Mouse (Mus musculus): ENCODE data around the gene Ppfibp2. TPM values are rescaled to one million over a fixed set of nuclear protein-coding genes. Genes with fewer than 3 reads are reported as not detected.
A peak's percentile ranks its signal among the peaks of the same experiment; 100 is the strongest.

Gene Ppfibp2
- total RNA-seq, 2 experiments from 2014 or later: 6.9 TPM

GRCm38 (mm10) chr7:107651821-107652220, 56.8 kb downstream of the Ppfibp2 start:
- no peak for DNase-seq (ENCODE audit: extremely low spot score in 1 of 2, low spot score in 2 of 2)
- H3K27ac ChIP-seq: no peak overlapping the region
- no peak overlapping the region for H3K4me3 ChIP-seq
- intact Hi-C loops (cut with DNase I): no loop called here
- no peak for TF ChIP-seq CTCF (IDR thresholded peaks at IDR 0.05)

GRCm38 (mm10) chr7:107656451-107656850, 61.4 kb downstream of the Ppfibp2 start:
- TF ChIP-seq CTCF (IDR thresholded peaks at IDR 0.05): no peak
- Histone ChIP-seq H3K27ac (no peak overlapping the region), H3K4me3 (no peak overlapping the region)
- intact Hi-C loops (cut with DNase I): loop anchor here (5.0 kb wide), 1 partner anchor 59 kb away; the partner anchor contains the start of gene Ppfibp2
- no peak for DNase-seq (ENCODE audit: extremely low spot score in 1 of 2, low spot score in 2 of 2)

- intact Hi-C loops (cut with DNase I): loop anchor here (5.0 kb wide), 1 partner anchor 62 kb away; the partner anchor contains the start of gene Ppfibp2
- no peak for TF ChIP-seq CTCF (IDR thresholded peaks at IDR 0.05)
- no peak for DNase-seq (ENCODE audit: extremely low spot score in 1 of 2, low spot score in 2 of 2)
- H3K4me3 ChIP-seq: no peak overlapping the region
- H3K27ac ChIP-seq: no peak overlapping the region
Measured at GRCm38 (mm10) chr7:107659186-107659918, 64.3 kb downstream of the Ppfibp2 start.

GRCm38 (mm10) chr7:107661189-107661842, 66.3 kb downstream of the Ppfibp2 start:
- Histone ChIP-seq H3K4me3 (no peak overlapping the region), H3K27ac (no peak overlapping the region)
- DNase-seq (ENCODE audit: extremely low spot score in 1 of 2, low spot score in 2 of 2): peak; percentile 65 to 71
- TF ChIP-seq CTCF (IDR thresholded peaks at IDR 0.05): peak; percentile 88
- intact Hi-C loops (cut with DNase I): loop anchor here (2.0 to 5.0 kb wide), 3 partner anchors 47 to 116 kb away; no protein-coding TSS in a partner anchor

GRCm38 (mm10) chr7:107661843-107662281, 66.9 kb downstream of the Ppfibp2 start:
- Histone ChIP-seq H3K27ac (no peak overlapping the region), H3K4me3 (no peak overlapping the region)
- TF ChIP-seq CTCF (IDR thresholded peaks at IDR 0.05): no peak
- intact Hi-C loops (cut with DNase I): loop anchor here (2.0 to 5.0 kb wide), 3 partner anchors 47 to 115 kb away; no protein-coding TSS in a partner anchor
- DNase-seq (ENCODE audit: extremely low spot score in 1 of 2, low spot score in 2 of 2): no peak

GRCm38 (mm10) chr7:107663621-107664020, 68.6 kb downstream of the Ppfibp2 start:
- no peak overlapping the region for H3K27ac ChIP-seq
- no peak for TF ChIP-seq CTCF (IDR thresholded peaks at IDR 0.05)
- intact Hi-C loops (cut with DNase I): loop anchor here (1.0 to 5.0 kb wide), 2 partner anchors 75 to 114 kb away; no protein-coding TSS in a partner anchor
- DNase-seq (ENCODE audit: extremely low spot score in 1 of 2, low spot score in 2 of 2): no peak
- H3K4me3 ChIP-seq: no peak overlapping the region

GRCm38 (mm10) chr7:107664063-107665056, 69.4 kb downstream of the Ppfibp2 start:
- intact Hi-C loops (cut with DNase I): loop anchor here (5.0 kb wide), 1 partner anchor 113 kb away; no protein-coding TSS in a partner anchor
- no peak for TF ChIP-seq CTCF (IDR thresholded peaks at IDR 0.05)
- DNase-seq (ENCODE audit: extremely low spot score in 1 of 2, low spot score in 2 of 2): no peak
- peak overlapping the region; percentile 81 for H3K27ac ChIP-seq
- no peak overlapping the region for H3K4me3 ChIP-seq

GRCm38 (mm10) chr7:107665221-107665585, 70.2 kb downstream of the Ppfibp2 start:
- peak; percentile 16 to 19 for DNase-seq (ENCODE audit: extremely low spot score in 1 of 2, low spot score in 2 of 2)

GRCm38 (mm10) chr7:107665586-107666261, 70.7 kb downstream of the Ppfibp2 start:
- peak; percentile 29 to 30 for DNase-seq (ENCODE audit: extremely low spot score in 1 of 2, low spot score in 2 of 2)
- TF ChIP-seq CTCF (IDR thresholded peaks at IDR 0.05): no peak
- intact Hi-C loops (cut with DNase I): no loop called here
- Histone ChIP-seq H3K27ac (peak overlapping the region; percentile 81), H3K4me3 (peak overlapping the region; percentile 48)

More at GRCm38 (mm10) chr7:107665221-107665585, 70.2 kb downstream of the Ppfibp2 start:
- peak overlapping the region; percentile 81 for H3K27ac ChIP-seq
- intact Hi-C loops (cut with DNase I): no loop called here
- TF ChIP-seq CTCF (IDR thresholded peaks at IDR 0.05): no peak
- peak overlapping the region; percentile 48 for H3K4me3 ChIP-seq

- intact Hi-C loops (cut with DNase I): no loop called here
- no peak for DNase-seq (ENCODE audit: extremely low spot score in 1 of 2, low spot score in 2 of 2)
- Histone ChIP-seq H3K27ac (peak overlapping the region; percentile 81), H3K4me3 (peak overlapping the region; percentile 48)
- TF ChIP-seq CTCF (IDR thresholded peaks at IDR 0.05): no peak
Measured at GRCm38 (mm10) chr7:107666262-107666902, 71.4 kb downstream of the Ppfibp2 start.

All from left cerebral cortex, adult 2 months (tissue).